Mouse (Mus musculus) myocyte (in vitro differentiated cells): ENCODE measurements around the gene Itga1. TPM values are rescaled to one million over a fixed set of nuclear protein-coding genes. Genes with fewer than 3 reads are reported as not detected.

Experiments
- H3K27me3 ChIP-seq: one replicate; pipeline ENCODE4 v1.6.1; 2011; ENCODE audit not compliant: control insufficient read depth, insufficient read depth, insufficient read length
- H3K36me3 ChIP-seq: one replicate; pipeline ENCODE4 v1.6.1; 2011; ENCODE audit not compliant: control insufficient read depth, insufficient read depth
- H3K4me2 ChIP-seq: one replicate; pipeline ENCODE4 v1.6.1; 2011; ENCODE audit warnings: low read depth, control low read depth
- H3K4me3 ChIP-seq: one replicate; pipeline ENCODE4 v1.5.1; 2011; ENCODE audit warnings: mild to moderate bottlenecking, control low read depth, moderate library complexity
- H3K79me2 ChIP-seq: one replicate; pipeline ENCODE4 v1.6.1; 2011; ENCODE audit not compliant: control insufficient read depth, insufficient read depth
- H3ac ChIP-seq: one replicate; pipeline ENCODE4 v1.6.1; 2011; ENCODE audit not compliant: control insufficient read depth, insufficient read length
- CEBPB ChIP-seq: IDR thresholded peaks from 2 replicates; pipeline ENCODE4 v1.6.1; 2011; ENCODE audit warnings: mild to moderate bottlenecking, moderate library complexity; ENCODE audit not compliant: poor library complexity, insufficient read depth, severe bottlenecking
- E2F4 ChIP-seq: IDR thresholded peaks from one replicate; pipeline ENCODE4 v1.6.1; 2011; ENCODE audit warnings: mild to moderate bottlenecking, control low read depth, moderate library complexity; ENCODE audit not compliant: insufficient read depth
- MAX ChIP-seq: IDR thresholded peaks from one replicate; pipeline ENCODE4 v1.6.1; 2011; ENCODE audit warnings: low read depth, mild to moderate bottlenecking, control low read depth
- MYOD1 ChIP-seq, 3 experiments: IDR thresholded peaks; one replicate each; pipeline ENCODE4 v1.6.1; 2011; ENCODE audit warnings: control low read depth in 2 of 3, low read depth in 2 of 3, mild to moderate bottlenecking in 2 of 3, moderate library complexity in 1 of 3; ENCODE audit not compliant: insufficient read length in 2 of 3, control insufficient read depth in 1 of 3
- MYOG ChIP-seq, 3 experiments: IDR thresholded peaks; one replicate each; pipeline ENCODE4 v1.6.1; 2011; ENCODE audit warnings: control low read depth in 2 of 3, low read depth in 2 of 3, mild to moderate bottlenecking in 2 of 3; ENCODE audit not compliant: insufficient read length in 2 of 3, control insufficient read depth in 1 of 3, insufficient read depth in 1 of 3
- POLR2A ChIP-seq: IDR thresholded peaks from one replicate; pipeline ENCODE4 v1.6.1; 2011; ENCODE audit warnings: low read depth, mild to moderate bottlenecking, control low read depth, moderate library complexity; ENCODE audit not compliant: insufficient read length
- POLR2AphosphoS2 ChIP-seq: IDR thresholded peaks from one replicate; pipeline ENCODE4 v1.6.1; 2011; ENCODE audit warnings: low read depth, control low read depth; ENCODE audit not compliant: insufficient read length
- REST ChIP-seq: IDR thresholded peaks from one replicate; pipeline ENCODE4 v1.6.1; 2011; ENCODE audit warnings: mild to moderate bottlenecking, control low read depth, moderate library complexity; ENCODE audit not compliant: insufficient read depth, insufficient read length
- SRF ChIP-seq: IDR thresholded peaks from one replicate; pipeline ENCODE4 v1.6.1; 2011; ENCODE audit warnings: low read depth; ENCODE audit not compliant: control insufficient read depth, insufficient read length
- TCF12 ChIP-seq: IDR thresholded peaks from one replicate; pipeline ENCODE4 v1.6.1; 2011; ENCODE audit warnings: mild to moderate bottlenecking, control low read depth; ENCODE audit not compliant: poor library complexity, insufficient read depth, severe bottlenecking
- TCF3 ChIP-seq: IDR thresholded peaks from one replicate; pipeline ENCODE4 v1.6.1; 2011; ENCODE audit warnings: low read depth, control low read depth; ENCODE audit not compliant: insufficient read length
- USF1 ChIP-seq: IDR thresholded peaks from one replicate; pipeline ENCODE4 v1.6.1; 2011; ENCODE audit warnings: low read depth, mild to moderate bottlenecking, control low read depth, moderate library complexity
- polyA plus RNA-seq: library from polyadenylated mRNA; unstranded; fragments of >200 nt; fragmentation: generic; extraction: Trizol; gene quantifications from one replicate; pipeline ENCODE4 v1.2.1, GENCODE M21; 2012; ENCODE audit warnings: missing spikeins

The Itga1 gene
- polyA plus RNA-seq, 1 experiment, result 0.11 TPM

GRCm38 (mm10) chr13:115138513-115138912 lies 36.7 kb upstream of the Itga1 start:
- no peaks in the 10 kb centered on the region for H3K79me2 ChIP-seq
- no peaks in the 10 kb centered on the region for H3K36me3 ChIP-seq
- H3K4me2 ChIP-seq, result no peak overlapping the region
- no peak for TF ChIP-seq TCF3
- TF ChIP-seq REST, result no peak
- TF ChIP-seq CEBPB, result no peak
- no peak for TF ChIP-seq SRF
- TF ChIP-seq MAX, result no peak
- no peak for TF ChIP-seq POLR2A
- no peak for TF ChIP-seq TCF12
- no peak for TF ChIP-seq MYOG (IDR thresholded peaks at IDR 0.05; ENCODE audit: control insufficient read depth in 1 of 3, insufficient read depth in 1 of 3, insufficient read length in 2 of 3, low read depth in 2 of 3)
- no peak for TF ChIP-seq POLR2AphosphoS2
- TF ChIP-seq MYOD1 (IDR thresholded peaks at IDR 0.05; ENCODE audit: control insufficient read depth in 1 of 3, insufficient read length in 2 of 3, low read depth in 2 of 3), result no peak
- no peak for TF ChIP-seq E2F4
- no peak for TF ChIP-seq USF1
- no peaks in the 10 kb centered on the region for H3K27me3 ChIP-seq
- no peak overlapping the region for H3ac ChIP-seq
- no peak overlapping the region for H3K4me3 ChIP-seq

- no peaks in the 10 kb centered on the region for H3K36me3 ChIP-seq
- H3ac ChIP-seq, result no peak overlapping the region
- no peak overlapping the region for H3K4me3 ChIP-seq
Observed at GRCm38 (mm10) chr13:115136761-115137160, 35.0 kb upstream of the Itga1 start.

DNA sequence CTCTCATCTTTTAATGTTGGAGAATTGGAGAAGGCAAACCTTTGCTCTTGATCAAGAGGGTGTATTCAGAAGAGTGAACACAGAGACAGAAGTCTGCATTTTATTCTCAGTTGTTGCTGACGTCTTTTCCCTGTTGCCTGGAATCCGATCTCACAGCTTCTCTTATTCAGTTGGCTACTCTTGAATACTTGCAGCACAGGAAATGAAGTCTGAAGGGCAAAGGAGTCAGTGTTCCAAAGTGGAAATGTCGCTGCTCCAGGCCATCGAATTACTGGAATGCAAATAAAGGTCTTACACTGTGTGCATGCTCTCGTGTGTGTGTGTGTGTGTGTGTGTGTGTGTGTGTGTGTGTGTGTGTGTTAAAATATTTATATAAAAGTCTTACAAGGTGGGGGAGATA lies 30.7 kb upstream of the Itga1 start:
- no peaks in the 10 kb centered on the region for H3K27me3 ChIP-seq
- H3K79me2 ChIP-seq, result no peaks in the 10 kb centered on the region
- no peaks in the 10 kb centered on the region for H3K36me3 ChIP-seq
- H3K4me2 ChIP-seq, result no peak overlapping the region
- TF ChIP-seq POLR2A, result no peak
- TF ChIP-seq MAX, result no peak
- TF ChIP-seq POLR2AphosphoS2, result no peak
- TF ChIP-seq TCF12, result no peak
- no peak for TF ChIP-seq USF1
- no peak for TF ChIP-seq CEBPB
- TF ChIP-seq TCF3, result no peak
- no peak for TF ChIP-seq REST
- TF ChIP-seq SRF, result no peak
- TF ChIP-seq E2F4, result no peak
- no peak overlapping the region for H3ac ChIP-seq
- H3K4me3 ChIP-seq, result no peak overlapping the region

More at GRCm38 (mm10) chr13:115136761-115137160, 35.0 kb upstream of the Itga1 start:
- no peaks in the 10 kb centered on the region for H3K79me2 ChIP-seq
- no peak overlapping the region for H3K4me2 ChIP-seq
- H3K27me3 ChIP-seq, result no peaks in the 10 kb centered on the region
- TF ChIP-seq REST, result no peak
- no peak for TF ChIP-seq E2F4
- TF ChIP-seq MYOG (IDR thresholded peaks at IDR 0.05; ENCODE audit: control insufficient read depth in 1 of 3, insufficient read depth in 1 of 3, insufficient read length in 2 of 3, low read depth in 2 of 3), result no peak
- TF ChIP-seq CEBPB, result no peak
- TF ChIP-seq MYOD1 (IDR thresholded peaks at IDR 0.05; ENCODE audit: control insufficient read depth in 1 of 3, insufficient read length in 2 of 3, low read depth in 2 of 3), result no peak
- TF ChIP-seq POLR2AphosphoS2, result no peak
- TF ChIP-seq TCF12, result no peak
- no peak for TF ChIP-seq SRF
- no peak for TF ChIP-seq POLR2A
- no peak for TF ChIP-seq MAX
- no peak for TF ChIP-seq TCF3

DNA sequence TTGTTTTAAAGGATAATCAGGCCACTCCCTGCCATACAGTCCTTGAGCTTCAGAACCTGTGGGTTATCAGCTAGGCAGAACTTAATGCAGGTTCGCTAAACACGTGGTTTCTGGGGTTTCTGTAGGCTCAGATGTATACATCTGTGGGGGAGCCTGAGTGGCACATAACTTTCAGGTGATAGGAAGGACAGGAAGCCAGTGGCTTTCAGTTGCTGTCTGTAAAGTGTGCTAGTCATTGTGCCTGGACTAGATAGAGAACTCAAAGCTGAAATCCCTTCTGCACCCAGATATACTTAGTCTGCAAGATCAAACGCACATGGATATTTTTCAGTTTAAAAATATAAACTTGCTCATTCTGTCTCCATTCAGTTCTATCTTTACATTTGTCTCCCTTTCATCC lies 29.6 kb upstream of the Itga1 start:
- Histone ChIP-seq H3K4me2 (no peak overlapping the region), H3K79me2 (no peaks in the 10 kb centered on the region), H3K4me3 (no peak overlapping the region), H3K27me3 (no peaks in the 10 kb centered on the region), H3ac (no peak overlapping the region), H3K36me3 (no peaks in the 10 kb centered on the region)
- no peak for TF ChIP-seq MYOD1 (IDR thresholded peaks at IDR 0.05; ENCODE audit: control insufficient read depth in 1 of 3, insufficient read length in 2 of 3, low read depth in 2 of 3)
- TF ChIP-seq POLR2AphosphoS2, result no peak
- TF ChIP-seq REST, result no peak
- no peak for TF ChIP-seq SRF
- TF ChIP-seq USF1, result no peak
- no peak for TF ChIP-seq CEBPB
- no peak for TF ChIP-seq TCF12
- no peak for TF ChIP-seq MAX
- no peak for TF ChIP-seq POLR2A

DNA sequence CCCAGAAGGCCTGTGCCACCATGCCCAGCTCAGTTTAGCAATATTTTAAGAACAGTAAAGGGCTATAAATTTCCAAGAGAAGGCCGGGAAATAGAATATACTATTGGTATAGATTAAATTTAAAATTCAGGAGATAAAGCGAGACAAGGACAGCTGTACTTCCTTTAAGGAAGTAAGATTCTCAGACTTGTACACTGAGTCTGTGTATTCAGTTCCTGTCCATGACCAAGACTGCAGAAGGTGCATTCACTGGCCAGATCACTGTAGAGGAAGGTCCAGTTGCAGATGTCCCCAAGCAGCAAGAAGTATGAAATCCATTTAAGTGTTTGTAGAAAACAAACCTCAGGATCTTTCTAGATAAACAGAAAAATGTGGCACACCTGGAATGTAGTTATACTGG lies 28.3 kb upstream of the Itga1 start:
- Histone ChIP-seq H3K36me3 (no peaks in the 10 kb centered on the region), H3K4me3 (no peak overlapping the region), H3K4me2 (no peak overlapping the region), H3K79me2 (no peaks in the 10 kb centered on the region), H3K27me3 (no peaks in the 10 kb centered on the region), H3ac (no peak overlapping the region)
- no peak for TF ChIP-seq REST
- no peak for TF ChIP-seq SRF
